Mouse (Mus musculus): ENCODE results near the gene Lrrc8d.

The Lrrc8d gene

DNA sequence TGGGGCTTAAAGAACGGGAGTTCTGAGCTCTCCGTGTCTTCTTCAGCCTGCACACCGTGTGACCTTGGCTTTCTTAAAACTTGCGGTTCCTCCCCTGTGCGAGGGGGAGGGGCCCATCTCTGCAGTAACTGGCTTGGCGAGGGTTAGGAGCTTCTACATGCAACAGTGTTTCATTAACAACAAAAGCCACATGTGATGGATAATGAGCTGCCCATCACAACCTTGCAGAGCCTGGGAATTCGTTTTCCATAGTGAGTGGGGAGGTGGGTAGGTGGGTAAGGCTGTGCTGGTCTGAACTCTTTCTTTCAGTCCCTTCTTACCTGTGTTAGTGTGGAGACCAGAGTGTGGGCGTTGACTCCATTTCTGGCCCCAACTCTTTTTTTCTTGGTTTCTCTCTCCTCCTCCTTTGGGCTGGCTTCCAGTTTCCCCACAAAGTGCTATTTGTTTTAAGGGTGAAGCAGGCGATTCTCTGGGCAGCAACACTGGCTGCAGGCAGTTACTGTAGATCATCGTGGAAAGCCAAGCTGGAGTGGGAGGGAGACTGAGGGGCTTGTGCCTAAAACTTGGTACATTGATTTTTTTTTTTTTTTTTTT, 15.9 kb downstream of the Lrrc8d start:
- peak; percentile 56 for DNase-seq (ENCODE audit: low read depth)

DNA sequence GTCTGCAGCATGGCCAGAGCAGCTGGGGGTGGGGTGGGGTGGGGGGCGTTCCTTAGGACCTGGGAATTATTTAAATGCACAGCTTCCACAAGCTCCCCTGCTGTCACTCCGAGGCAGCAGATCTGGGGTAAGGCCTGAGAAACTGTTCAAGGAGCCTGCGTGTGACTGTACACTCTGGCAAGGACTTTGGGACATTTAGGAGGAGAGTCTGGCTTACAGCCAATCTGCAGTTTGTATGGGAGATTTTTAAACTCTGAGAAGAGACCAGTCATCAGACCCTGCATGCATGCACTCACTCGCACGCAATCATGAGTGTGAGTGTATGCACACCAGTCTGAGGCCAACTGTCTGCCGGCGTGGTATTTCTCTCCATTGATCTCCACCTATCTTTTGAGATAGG, 17.5 kb downstream of the Lrrc8d start:
- DNase-seq (ENCODE audit: low read depth): no peak

DNA sequence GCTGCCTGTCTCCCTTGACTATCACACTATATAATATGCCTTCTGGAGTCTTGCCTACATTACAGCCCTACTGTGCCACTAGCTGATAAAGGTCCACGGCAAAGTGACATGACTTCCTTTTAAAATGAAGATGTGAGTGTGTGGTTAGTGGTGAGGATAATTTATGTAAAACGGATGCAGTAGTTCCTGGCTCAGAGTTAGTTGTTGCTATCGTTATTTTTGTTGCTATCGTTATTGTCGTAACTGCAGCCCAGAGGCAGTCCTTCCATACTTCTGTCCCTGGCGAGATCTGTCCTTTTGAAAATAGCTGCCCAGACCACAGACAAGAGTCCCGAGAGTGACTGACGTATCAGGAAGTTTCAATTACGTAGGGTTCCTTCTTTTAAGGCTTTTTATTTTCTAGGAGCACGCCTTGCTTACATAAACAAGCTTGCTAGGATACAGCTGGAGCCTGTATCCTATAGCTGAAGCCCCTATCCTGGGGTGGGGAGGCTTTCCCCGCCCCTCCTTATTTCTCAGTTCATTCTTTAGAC, 18.4 kb downstream of the Lrrc8d start:
- no peak for DNase-seq (ENCODE audit: low read depth)

- no peak for DNase-seq (ENCODE audit: low read depth)
Measured at GRCm38 (mm10) chr5:105721267-105721666, 21.5 kb downstream of the Lrrc8d start.

- no peak for DNase-seq (ENCODE audit: low read depth)
Measured at GRCm38 (mm10) chr5:105722807-105723206, 23.0 kb downstream of the Lrrc8d start.

DNA sequence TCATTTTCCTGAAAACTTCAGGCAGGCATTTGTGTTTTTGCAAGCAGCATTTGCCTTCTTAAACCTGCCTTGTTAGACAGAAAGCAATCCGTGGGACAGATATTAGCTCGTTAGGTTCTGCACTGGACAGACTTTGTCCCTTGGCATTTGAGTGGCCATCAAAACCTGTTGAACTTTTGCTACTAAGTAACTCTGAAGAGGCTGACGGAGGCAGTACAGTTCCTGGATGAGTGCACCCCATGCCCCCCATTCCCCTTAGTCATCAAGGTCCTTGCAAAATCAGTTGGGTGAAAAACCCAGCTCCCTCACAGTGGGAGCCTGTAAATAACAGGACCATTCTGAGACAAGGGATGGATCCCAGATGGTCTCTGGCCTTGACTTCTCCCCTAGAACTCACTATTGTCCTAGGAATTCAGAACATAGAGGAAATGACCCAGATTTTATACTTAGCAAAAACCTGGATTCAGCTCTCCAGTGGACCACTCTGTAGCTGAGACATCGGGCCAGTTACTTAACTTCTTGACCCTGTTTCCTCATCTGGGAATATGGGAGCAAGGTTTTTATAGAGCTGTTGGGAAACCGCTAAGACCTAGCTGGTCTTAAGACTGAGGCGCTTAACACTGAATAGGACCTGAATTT, 30.5 kb downstream of the Lrrc8d start:
- DNase-seq (ENCODE audit: low read depth): no peak

DNA sequence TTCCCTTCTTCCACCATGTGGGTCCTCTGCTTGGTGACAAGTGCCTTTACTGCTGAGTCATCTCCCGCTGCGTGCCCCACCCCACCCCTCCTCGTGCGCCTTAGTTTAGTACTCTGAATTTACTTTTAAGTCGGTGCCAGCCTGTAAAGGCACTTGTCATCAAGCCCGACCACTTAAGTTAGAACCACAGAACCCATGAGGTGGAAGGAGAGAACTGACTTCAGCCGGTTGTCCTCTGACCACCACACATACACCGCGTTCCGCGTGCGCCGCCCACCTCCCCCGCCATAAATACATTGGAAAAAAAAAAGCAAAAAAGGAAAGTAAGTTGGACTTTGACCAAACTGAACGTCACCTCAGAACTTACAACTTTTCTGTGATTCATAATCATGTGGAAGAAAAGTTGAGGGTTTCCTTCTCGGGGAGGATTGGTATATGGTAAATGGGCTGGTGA, 31.4 kb downstream of the Lrrc8d start:
- peak; percentile 10 for DNase-seq (ENCODE audit: low read depth)

- DNase-seq (ENCODE audit: low read depth): peak; percentile 13
Measured at GRCm38 (mm10) chr5:105731627-105732432, 32.1 kb downstream of the Lrrc8d start.

GRCm38 (mm10) chr5:105732433-105732891, 32.7 kb downstream of the Lrrc8d start:
- DNase-seq (ENCODE audit: low read depth): peak; percentile 7

GRCm38 (mm10) chr5:105733226-105733625, 33.5 kb downstream of the Lrrc8d start:
- DNase-seq (ENCODE audit: low read depth): no peak

GRCm38 (mm10) chr5:105736365-105736764, 36.6 kb downstream of the Lrrc8d start:
- no peak for DNase-seq (ENCODE audit: low read depth)

DNA sequence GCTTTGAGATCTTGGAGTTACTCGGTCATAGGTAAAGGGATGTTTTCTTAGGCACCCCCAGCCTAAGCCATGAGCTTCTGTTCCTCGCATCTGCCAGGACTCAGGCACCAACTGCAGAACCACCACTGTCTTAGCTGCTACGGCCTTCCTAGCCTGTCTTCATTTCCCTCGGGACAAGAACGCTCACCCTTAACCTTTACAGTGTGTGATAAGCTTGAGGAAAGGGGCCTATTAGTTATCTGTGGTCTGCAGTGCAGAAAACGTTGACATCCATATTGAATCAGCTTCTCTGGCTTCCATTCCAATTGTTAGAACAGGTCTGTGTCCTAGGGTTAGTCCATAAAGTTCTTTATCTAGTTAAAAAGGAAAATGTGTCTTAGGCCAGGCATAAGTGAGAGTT, 37.4 kb downstream of the Lrrc8d start:
- DNase-seq (ENCODE audit: low read depth): no peak

DNA sequence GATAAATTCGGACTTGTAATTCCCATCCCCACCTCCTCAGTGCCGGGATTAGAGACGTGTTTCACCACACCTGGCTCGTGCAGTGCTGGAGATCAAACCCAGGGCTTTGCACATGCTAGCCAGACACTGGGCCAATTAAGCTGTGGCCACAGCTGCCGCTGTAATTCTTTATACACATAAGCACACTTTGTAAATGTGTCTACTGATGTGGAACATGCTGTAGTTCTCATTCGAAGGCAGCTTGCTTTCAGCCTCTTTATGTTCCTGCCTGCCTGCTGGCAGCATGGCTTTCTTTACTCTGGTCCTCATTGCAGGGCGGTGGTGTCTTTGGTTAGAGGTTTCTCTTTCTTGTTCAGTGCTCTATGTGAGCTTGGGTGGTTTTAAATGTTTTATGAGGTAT, 40.7 kb downstream of the Lrrc8d start:
- DNase-seq (ENCODE audit: low read depth): no peak

- no peak for DNase-seq (ENCODE audit: low read depth)
Measured at GRCm38 (mm10) chr5:105742641-105743040, 42.9 kb downstream of the Lrrc8d start.

DNA sequence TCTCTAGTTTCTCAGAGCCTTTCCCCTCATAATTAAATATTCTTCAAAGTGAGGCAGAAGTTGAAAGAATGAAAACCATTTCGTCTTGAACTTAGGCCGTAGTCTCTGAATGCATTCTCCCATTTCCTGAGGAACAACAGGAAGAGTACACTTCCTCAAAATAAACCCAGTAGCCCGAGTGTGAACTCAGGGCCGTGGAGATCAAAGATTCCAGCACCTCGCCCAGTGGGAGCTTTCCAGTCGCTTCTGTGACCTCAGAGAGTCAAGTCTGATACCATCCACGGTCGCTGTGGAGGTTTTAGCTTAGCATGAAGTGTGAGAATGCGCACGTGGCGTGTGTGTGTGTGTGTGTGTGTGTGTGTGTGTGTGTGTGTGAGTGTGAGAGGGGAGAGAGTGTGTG, 45.6 kb downstream of the Lrrc8d start:
- DNase-seq (ENCODE audit: low read depth): no peak

GRCm38 (mm10) chr5:105745927-105746454, 46.2 kb downstream of the Lrrc8d start:
- no peak for DNase-seq (ENCODE audit: low read depth)

DNA sequence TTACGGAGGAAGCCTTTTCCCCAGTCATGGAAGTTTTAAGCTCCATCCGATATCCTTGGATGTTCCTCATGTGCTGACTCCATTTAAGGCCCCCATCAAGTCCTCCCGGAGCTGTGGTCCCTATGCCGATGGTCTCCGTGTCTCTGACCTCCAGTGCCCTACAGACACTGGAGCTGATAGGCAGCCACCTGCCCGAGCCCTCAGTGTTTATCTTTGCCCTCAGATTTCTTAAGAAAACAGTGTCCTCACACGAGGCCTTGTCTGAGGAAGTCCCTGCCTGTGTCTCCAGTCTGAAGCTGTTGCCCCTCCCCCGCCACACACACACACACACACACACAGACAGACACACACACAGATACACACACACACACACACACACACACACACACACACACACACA, 55.0 kb downstream of the Lrrc8d start:
- no peak for DNase-seq (ENCODE audit: low read depth)

DNA sequence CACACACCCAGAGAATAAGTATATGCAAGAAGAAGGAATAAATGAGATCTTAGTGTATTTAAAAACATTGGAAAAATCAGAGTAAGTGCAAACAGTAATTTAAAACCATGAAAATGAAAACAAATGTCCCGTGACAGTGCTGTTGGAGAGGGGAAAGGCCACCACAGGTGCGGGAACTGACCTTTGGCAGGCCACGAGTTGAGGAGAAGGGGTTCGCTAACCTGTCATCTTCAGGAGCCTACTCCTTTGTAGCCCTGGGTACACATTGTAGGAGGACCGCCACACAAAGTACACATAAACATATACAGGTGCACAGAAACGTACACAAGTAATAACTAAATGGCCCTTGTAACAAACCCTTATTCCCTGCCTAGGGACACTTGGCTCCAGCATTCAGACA, 55.7 kb downstream of the Lrrc8d start:
- no peak for DNase-seq (ENCODE audit: low read depth)

GRCm38 (mm10) chr5:105757978-105758377, 58.2 kb downstream of the Lrrc8d start:
- no peak for DNase-seq (ENCODE audit: low read depth)

DNA sequence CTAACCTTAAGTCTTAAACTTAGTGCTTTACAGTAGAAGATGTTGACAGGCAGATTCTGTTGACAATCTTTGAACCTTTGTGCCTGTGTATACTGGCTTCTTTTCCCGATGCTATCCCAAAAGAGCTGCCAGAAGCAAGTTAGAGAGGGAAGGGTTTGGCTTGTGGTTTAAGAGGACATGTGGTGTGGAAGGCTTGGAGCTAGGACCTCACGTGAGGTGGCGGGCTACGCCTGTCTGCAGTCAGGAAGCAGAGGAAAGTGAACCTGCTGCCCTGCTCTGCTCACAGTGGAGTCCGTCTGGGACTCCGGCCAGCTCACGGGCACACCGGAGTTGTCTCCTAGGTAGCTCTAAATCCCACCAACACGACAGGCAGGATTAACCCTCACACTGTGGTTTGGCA, 59.1 kb downstream of the Lrrc8d start:
- DNase-seq (ENCODE audit: low read depth): no peak

- DNase-seq (ENCODE audit: low read depth): peak; percentile 17
Measured at GRCm38 (mm10) chr5:105761848-105762482, 62.2 kb downstream of the Lrrc8d start.

DNA sequence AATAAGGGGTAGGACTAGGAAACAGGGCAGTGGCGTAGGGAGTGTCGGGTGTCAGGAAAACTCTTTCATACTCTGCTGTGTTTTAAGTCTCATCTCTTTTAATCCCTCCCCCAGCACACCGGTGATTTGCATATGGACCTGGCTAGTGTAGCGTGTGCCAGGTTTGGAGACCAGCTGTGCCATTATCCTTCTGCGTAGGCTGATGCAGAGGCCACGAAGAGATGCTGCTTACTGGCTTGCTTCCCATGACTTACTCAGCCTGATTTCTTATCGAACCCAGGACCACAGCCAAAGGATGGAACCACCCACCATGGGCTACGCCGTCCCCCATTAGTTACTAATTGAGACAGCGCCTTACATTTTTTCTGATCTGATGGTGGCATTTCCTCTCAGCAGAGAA, 64.6 kb downstream of the Lrrc8d start:
- no peak for DNase-seq (ENCODE audit: low read depth)

All from fibroblast of lung, adult 2 months (primary cell).